Mouse (Mus musculus) limb, embryonic 10.5 days (tissue): ENCODE data around the gene Sgk1. TPM values are rescaled to one million over a fixed set of nuclear protein-coding genes. Genes with fewer than 3 reads are reported as not detected.

Source experiments
- DNase-seq: peaks from one replicate; pipeline ENCODE4 v3.0.0-alpha.2; 2017; ENCODE audit warnings: low spot score
- H3K27ac ChIP-seq: fragments of 300-500 bp; sonication (generic); 2 replicates; pipeline ENCODE4 v1.5.1; 2016; ENCODE audit warnings: mild to moderate bottlenecking
- H3K27me3 ChIP-seq: fragments of 300-500 bp; sonication (generic); 2 replicates; pipeline ENCODE4 v1.6.1; 2016; ENCODE audit warnings: low read depth, mild to moderate bottlenecking; ENCODE audit not compliant: poor library complexity, severe bottlenecking
- H3K36me3 ChIP-seq: fragments of 300-500 bp; sonication (generic); 2 replicates; pipeline ENCODE4 v1.6.1; 2016; ENCODE audit warnings: mild to moderate bottlenecking, moderate library complexity
- H3K4me1 ChIP-seq: fragments of 300-500 bp; sonication (generic); 2 replicates; pipeline ENCODE4 v1.6.1; 2016
- H3K4me3 ChIP-seq: fragments of 300-500 bp; sonication (generic); 2 replicates; pipeline ENCODE4 v1.5.1; 2016; ENCODE audit warnings: mild to moderate bottlenecking, moderate library complexity
- H3K9me3 ChIP-seq: fragments of 300-500 bp; sonication (generic); replicated peaks from 2 replicates; pipeline ENCODE4 v1.6.1; 2016; ENCODE audit warnings: mild to moderate bottlenecking
- WGBS: fragments of 180-500 bp; shearing (Covaris S2); methylation state at CpG from one replicate; pipeline ENCODE4 v1.1.7; 2016; 5-methylcytosine and 5-hydroxymethylcytosine counted together
- polyA plus RNA-seq: library from polyadenylated mRNA; unstranded; fragments of >200 nt; fragmentation: Nextera tagmentation; extraction: Ambion mirVana; gene quantifications from 2 replicates; pipeline ENCODE4 v1.2.1, GENCODE M21; 2016

The Sgk1 gene
- polyA plus RNA-seq, 1 experiment from 2014 or later: 13.0 TPM

- DNase-seq: no peak
- no peak overlapping the region for H3K27ac ChIP-seq
- H3K36me3 ChIP-seq: no peaks in the 10 kb centered on the region
- H3K9me3 ChIP-seq: no peaks in the 10 kb centered on the region
- WGBS: 89% methylated on average over 1 of the region's 1 CpGs
- H3K27me3 ChIP-seq: no peaks in the 10 kb centered on the region
- H3K4me1 ChIP-seq: peaks cover 4% of the 10 kb centered on the region; the same call in 1 of the 2 replicates
- no peak overlapping the region for H3K4me3 ChIP-seq
Measured at GRCm38 (mm10) chr10:21908686-21909085, 26.7 kb downstream of the Sgk1 start.

- H3K9me3 ChIP-seq: no peaks in the 10 kb centered on the region
- H3K27ac ChIP-seq: no peak overlapping the region
- H3K4me1 ChIP-seq: peaks cover 4% of the 10 kb centered on the region; the same call in 1 of the 2 replicates
- no peaks in the 10 kb centered on the region for H3K27me3 ChIP-seq
- H3K36me3 ChIP-seq: no peaks in the 10 kb centered on the region
- H3K4me3 ChIP-seq: no peak overlapping the region
- WGBS: 93% methylated on average over 9 of the region's 9 CpGs
- DNase-seq: no peak
Measured at GRCm38 (mm10) chr10:21910334-21910733, 28.4 kb downstream of the Sgk1 start.

- Histone ChIP-seq H3K27me3 (no peaks in the 10 kb centered on the region), H3K4me1 (peaks cover 4% of the 10 kb centered on the region; the same call in 1 of the 2 replicates), H3K4me3 (no peak overlapping the region), H3K9me3 (no peaks in the 10 kb centered on the region), H3K27ac (no peak overlapping the region), H3K36me3 (no peaks in the 10 kb centered on the region)
- WGBS: 72% methylated on average over 10 of the region's 10 CpGs
- DNase-seq: no peak
Measured at GRCm38 (mm10) chr10:21911303-21911947, 29.4 kb downstream of the Sgk1 start.

- H3K27me3 ChIP-seq: no peaks in the 10 kb centered on the region
- no peaks in the 10 kb centered on the region for H3K4me1 ChIP-seq
- H3K27ac ChIP-seq: no peak overlapping the region
- 37% methylated on average over 1 of the region's 1 CpGs for whole genome bisulfite sequencing
- no peak for DNase-seq
- H3K4me3 ChIP-seq: no peak overlapping the region
- no peaks in the 10 kb centered on the region for H3K9me3 ChIP-seq
- no peaks in the 10 kb centered on the region for H3K36me3 ChIP-seq
Measured at GRCm38 (mm10) chr10:21914751-21915150, 32.8 kb downstream of the Sgk1 start.

GRCm38 (mm10) chr10:21916301-21917071 is 34.5 kb downstream of the Sgk1 start:
- Histone ChIP-seq H3K4me3 (no peak overlapping the region), H3K4me1 (0 out of 2 replicates have a peak, but pooled peaks cover 1% of the 10 kb centered on the region), H3K27ac (no peak overlapping the region), H3K36me3 (no peaks in the 10 kb centered on the region), H3K27me3 (no peaks in the 10 kb centered on the region), H3K9me3 (no peaks in the 10 kb centered on the region)
- no peak for DNase-seq
- whole genome bisulfite sequencing: 88% methylated on average over 11 of the region's 11 CpGs

GRCm38 (mm10) chr10:21918016-21918749 is 36.2 kb downstream of the Sgk1 start:
- DNase-seq: no peak
- WGBS: 90% methylated on average over 6 of the region's 6 CpGs
- no peaks in the 10 kb centered on the region for H3K27me3 ChIP-seq
- peaks cover 10% of the 10 kb centered on the region; the same call in 1 of the 2 replicates for H3K4me1 ChIP-seq
- H3K27ac ChIP-seq: no peak overlapping the region
- no peaks in the 10 kb centered on the region for H3K9me3 ChIP-seq
- no peak overlapping the region for H3K4me3 ChIP-seq
- H3K36me3 ChIP-seq: no peaks in the 10 kb centered on the region

GRCm38 (mm10) chr10:21918750-21919145 is 36.8 kb downstream of the Sgk1 start:
- DNase-seq: no peak
- Histone ChIP-seq H3K9me3 (no peaks in the 10 kb centered on the region), H3K36me3 (no peaks in the 10 kb centered on the region), H3K27me3 (no peaks in the 10 kb centered on the region), H3K27ac (no peak overlapping the region), H3K4me3 (no peak overlapping the region), H3K4me1 (peaks cover 15% of the 10 kb centered on the region)
- WGBS: 92% methylated on average over 7 of the region's 7 CpGs

GRCm38 (mm10) chr10:21920611-21921010 is 38.6 kb downstream of the Sgk1 start:
- Histone ChIP-seq H3K4me3 (no peak overlapping the region), H3K36me3 (no peaks in the 10 kb centered on the region), H3K27me3 (no peaks in the 10 kb centered on the region), H3K4me1 (peaks cover 21% of the 10 kb centered on the region), H3K9me3 (no peaks in the 10 kb centered on the region), H3K27ac (no peak overlapping the region)
- no peak for DNase-seq
- WGBS: 74% methylated on average over 2 of the region's 2 CpGs

GRCm38 (mm10) chr10:21922716-21923350 is 40.8 kb downstream of the Sgk1 start:
- no peak overlapping the region for H3K27ac ChIP-seq
- H3K4me1 ChIP-seq: peaks cover 21% of the 10 kb centered on the region
- no peak overlapping the region for H3K4me3 ChIP-seq
- no peak for DNase-seq
- WGBS: 80% methylated on average over 8 of the region's 8 CpGs
- H3K36me3 ChIP-seq: no peaks in the 10 kb centered on the region
- no peaks in the 10 kb centered on the region for H3K27me3 ChIP-seq
- H3K9me3 ChIP-seq: no peaks in the 10 kb centered on the region

- Histone ChIP-seq H3K4me1 (peaks cover 21% of the 10 kb centered on the region), H3K9me3 (no peaks in the 10 kb centered on the region), H3K4me3 (0 out of 2 replicates have a peak overlapping the region, but pooled peaks have one; percentile 3), H3K36me3 (no peaks in the 10 kb centered on the region), H3K27ac (peak overlapping the region; percentile 67), H3K27me3 (no peaks in the 10 kb centered on the region)
- DNase-seq: peak; percentile 41
- 10% methylated on average over 9 of the region's 9 CpGs for WGBS
Measured at GRCm38 (mm10) chr10:21923495-21923952, 41.5 kb downstream of the Sgk1 start.

- H3K27ac ChIP-seq: no peak overlapping the region
Measured at GRCm38 (mm10) chr10:21924051-21924720, 42.2 kb downstream of the Sgk1 start.

GRCm38 (mm10) chr10:21926941-21927340 is 45.0 kb downstream of the Sgk1 start:
- 87% methylated on average over 5 of the region's 5 CpGs for WGBS
- Histone ChIP-seq H3K27me3 (no peaks in the 10 kb centered on the region), H3K4me1 (peaks cover 15% of the 10 kb centered on the region), H3K27ac (no peak overlapping the region), H3K36me3 (no peaks in the 10 kb centered on the region), H3K9me3 (no peaks in the 10 kb centered on the region), H3K4me3 (no peak overlapping the region)
- no peak for DNase-seq

More at GRCm38 (mm10) chr10:21924051-21924720, 42.2 kb downstream of the Sgk1 start:
- Histone ChIP-seq H3K4me3 (no peak overlapping the region), H3K9me3 (no peaks in the 10 kb centered on the region), H3K4me1 (peaks cover 21% of the 10 kb centered on the region), H3K27me3 (no peaks in the 10 kb centered on the region), H3K36me3 (no peaks in the 10 kb centered on the region)
- WGBS: 77% methylated on average over 16 of the region's 16 CpGs
- DNase-seq: no peak
